Mouse (Mus musculus): ENCODE measurements at regions not wholly inside any gene's neighbourhood (a gene's known extent, or its start where the extent isn't known, plus 50 kb on each side); places are given as distances from the start of the nearest gene placed in this dataset.

DNA sequence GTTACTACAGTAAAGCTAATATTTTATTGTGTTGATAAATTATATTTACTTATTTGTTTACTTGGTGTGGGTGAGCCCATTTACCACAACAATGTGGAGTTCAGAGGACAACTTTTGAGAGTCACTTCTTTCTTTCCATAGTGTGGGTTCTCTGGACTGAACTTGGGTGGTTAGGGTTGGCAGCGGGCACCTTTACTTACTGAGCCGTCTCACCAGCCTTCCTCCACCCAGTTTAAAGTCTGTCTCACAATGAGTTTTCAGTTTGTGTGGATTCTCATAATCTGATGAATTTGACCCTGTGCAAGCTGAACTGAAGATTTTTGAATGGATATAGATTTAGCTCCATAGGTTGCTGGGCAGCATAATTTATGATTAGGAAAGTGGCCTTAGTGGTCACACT is 53.5 kb upstream of the Pth start:
- TF ChIP-seq CTCF (conservative IDR thresholded peaks at IDR 0.05; ENCODE audit: insufficient read depth, insufficient read length, low read depth, low read length) (no peak), POLR2A (IDR thresholded peaks at IDR 0.05; ENCODE audit: low read depth, low read length) (no peak)
